Mouse (Mus musculus) thymus, adult 2 months (tissue): ENCODE measurements at regions not wholly inside any gene's neighbourhood (a gene's known extent, or its start where the extent isn't known, plus 50 kb on each side); places are given as distances from the start of the nearest gene placed in this dataset.

ENCODE experiments used
- DNase-seq: peaks from one replicate; pipeline ENCODE4 v3.0.0; 2021
- H3K27ac ChIP-seq: fragments of 200-500 bp; 2 replicates; pipeline ENCODE4 v1.5.1; 2012; ENCODE audit warnings: low read length, control low read depth; ENCODE audit not compliant: control insufficient read depth, insufficient read depth
- H3K27me3 ChIP-seq: fragments of 200-500 bp; 2 replicates; pipeline ENCODE4 v1.6.1; 2012; ENCODE audit warnings: mild to moderate bottlenecking, low read length, moderate library complexity, mixed read lengths; ENCODE audit not compliant: control insufficient read depth, insufficient read depth
- H3K36me3 ChIP-seq: fragments of 200-500 bp; 2 replicates; pipeline ENCODE4 v1.6.1; 2012; ENCODE audit warnings: mild to moderate bottlenecking, low read length, moderate library complexity; ENCODE audit not compliant: control insufficient read depth, insufficient read depth
- H3K4me1 ChIP-seq: fragments of 200-500 bp; replicated peaks from 2 replicates; pipeline ENCODE4 v1.6.1; 2012; ENCODE audit warnings: low read length; ENCODE audit not compliant: control insufficient read depth, insufficient read depth
- H3K4me3 ChIP-seq: fragments of 200-500 bp; 2 replicates; pipeline ENCODE4 v1.5.1; 2012; ENCODE audit warnings: mild to moderate bottlenecking, low read length, control low read depth, moderate library complexity; ENCODE audit not compliant: control insufficient read depth, insufficient read depth
- CTCF ChIP-seq: fragments of 200-500 bp; IDR thresholded peaks from 2 replicates; pipeline ENCODE4 v1.5.1; 2012; ENCODE audit warnings: mild to moderate bottlenecking, control low read depth, low read length, moderate library complexity, borderline replicate concordance; ENCODE audit not compliant: control insufficient read depth, poor library complexity, insufficient read depth; ENCODE audit errors: extremely low read depth
- POLR2A ChIP-seq: fragments of 200-500 bp; IDR thresholded peaks from 2 replicates; pipeline ENCODE4 v1.6.1; 2012; ENCODE audit warnings: mild to moderate bottlenecking, low read length, control low read depth, moderate library complexity; ENCODE audit not compliant: control insufficient read depth, poor library complexity, insufficient read depth; ENCODE audit errors: extremely low read depth
- WGBS: fragments of 180-500 bp; shearing (Covaris S2); methylation state at CpG from one replicate; pipeline ENCODE4 v1.1.7; 2018; 5-methylcytosine and 5-hydroxymethylcytosine counted together

- no peak for DNase-seq
- no peaks in the 10 kb centered on the region for H3K27me3 ChIP-seq
- no peak overlapping the region for H3K27ac ChIP-seq
- no peak overlapping the region for H3K4me3 ChIP-seq
- TF ChIP-seq POLR2A, result no peak
- TF ChIP-seq CTCF, result no peak
- WGBS, result 96% methylated on average over 8 of the region's 8 CpGs
- H3K36me3 ChIP-seq, result no peaks in the 10 kb centered on the region
- no peaks in the 10 kb centered on the region for H3K4me1 ChIP-seq
These were observed 73.5 kb upstream of the Arid5b start for GRCm38 (mm10) chr10:68351841-68352555.

GRCm38 (mm10) chr10:68351441-68351840, 72.9 kb upstream of the Arid5b start:
- no peaks in the 10 kb centered on the region for H3K27me3 ChIP-seq
- 95% methylated on average over 5 of the region's 5 CpGs for WGBS
- no peak for DNase-seq
- H3K36me3 ChIP-seq, result no peaks in the 10 kb centered on the region
- no peak overlapping the region for H3K4me3 ChIP-seq
- TF ChIP-seq POLR2A (no peak), CTCF (no peak)
- no peaks in the 10 kb centered on the region for H3K4me1 ChIP-seq
- no peak overlapping the region for H3K27ac ChIP-seq

- no peaks in the 10 kb centered on the region for H3K27me3 ChIP-seq
- TF ChIP-seq POLR2A (no peak), CTCF (no peak)
- H3K4me1 ChIP-seq, result no peaks in the 10 kb centered on the region
- no peak overlapping the region for H3K27ac ChIP-seq
- 94% methylated on average over 12 of the region's 12 CpGs for WGBS
- H3K36me3 ChIP-seq, result no peaks in the 10 kb centered on the region
- no peak for DNase-seq
- H3K4me3 ChIP-seq, result no peak overlapping the region
These were observed 72.3 kb upstream of the Arid5b start for GRCm38 (mm10) chr10:68350798-68351197.

- Histone ChIP-seq H3K4me3 (no peak overlapping the region), H3K4me1 (no peaks in the 10 kb centered on the region), H3K27ac (no peak overlapping the region), H3K27me3 (no peaks in the 10 kb centered on the region), H3K36me3 (no peaks in the 10 kb centered on the region)
- WGBS, result 97% methylated on average over 7 of the region's 7 CpGs
- DNase-seq, result no peak
- TF ChIP-seq CTCF, result no peak
- no peak for TF ChIP-seq POLR2A
These were observed 69.3 kb upstream of the Arid5b start for GRCm38 (mm10) chr10:68347806-68348205.

- no peak overlapping the region for H3K4me3 ChIP-seq
- no peak for DNase-seq
- no peaks in the 10 kb centered on the region for H3K4me1 ChIP-seq
- no peaks in the 10 kb centered on the region for H3K27me3 ChIP-seq
- H3K27ac ChIP-seq, result no peak overlapping the region
- no peak for TF ChIP-seq CTCF
- TF ChIP-seq POLR2A, result no peak
- WGBS, result 95% methylated on average over 18 of the region's 18 CpGs
- no peaks in the 10 kb centered on the region for H3K36me3 ChIP-seq
These were observed 66.6 kb upstream of the Arid5b start for GRCm38 (mm10) chr10:68344991-68345720.

GRCm38 (mm10) chr10:68344211-68344610, 65.7 kb upstream of the Arid5b start:
- H3K4me1 ChIP-seq, result no peaks in the 10 kb centered on the region
- 91% methylated on average over 2 of the region's 2 CpGs for WGBS
- DNase-seq, result no peak
- H3K27me3 ChIP-seq, result no peaks in the 10 kb centered on the region
- no peak overlapping the region for H3K4me3 ChIP-seq
- no peaks in the 10 kb centered on the region for H3K36me3 ChIP-seq
- no peak overlapping the region for H3K27ac ChIP-seq
- TF ChIP-seq CTCF, result no peak
- no peak for TF ChIP-seq POLR2A
